Mouse (Mus musculus) frontal cortex, adult 2 months (tissue): ENCODE results near the gene Gpr139. TPM values are rescaled to one million over a fixed set of nuclear protein-coding genes. Genes with fewer than 3 reads are reported as not detected.

Source experiments
- DNase-seq, 2 experiments: peaks; one replicate each; pipeline ENCODE4 v3.0.0; 2022; ENCODE audit warnings: low spot score in 1 of 2; ENCODE audit errors: extremely low spot score in 1 of 2
- polyA plus RNA-seq: library from polyadenylated mRNA; depleted of rRNA; stranded (reverse); fragments of >200 nt; gene quantifications from 2 replicates; pipeline ENCODE4 v1.2.3, GENCODE M21; 2012; rRNA removed

Gpr139 gene
- 1.6 and 2.2 TPM in 2 replicates for polyA plus RNA-seq

- peak in 1 of 2 experiments; percentile 27 for DNase-seq
Measured at GRCm38 (mm10) chr7:119184341-119185143, at the start of gene Gpr139. Gpr139 (minus strand) TSS chr7:119184603.

- no peak for DNase-seq
Measured at GRCm38 (mm10) chr7:119230971-119231370, 46.6 kb upstream of the Gpr139 start.

- DNase-seq, result no peak
Measured at GRCm38 (mm10) chr7:119222706-119223105, 38.3 kb upstream of the Gpr139 start.

DNA sequence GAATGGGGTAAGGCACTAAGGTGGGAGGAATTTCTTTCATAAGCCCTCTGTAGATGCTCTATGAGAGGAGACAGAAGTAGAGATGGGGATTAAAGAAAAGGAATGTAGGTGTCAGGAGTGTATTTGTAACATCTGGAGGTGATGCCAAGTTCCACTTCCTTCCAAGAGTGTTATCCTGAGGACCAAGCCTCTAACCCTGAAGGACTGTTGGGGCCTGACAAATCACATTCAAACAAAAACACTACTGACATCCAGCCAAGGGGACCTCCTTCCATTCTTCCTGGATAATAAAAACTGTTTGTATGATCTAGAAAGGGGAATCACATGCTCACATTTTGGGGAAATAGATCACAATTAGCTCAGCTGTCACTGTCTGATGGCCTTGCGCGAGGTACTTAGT lies 34.7 kb upstream of the Gpr139 start:
- no peak for DNase-seq

GRCm38 (mm10) chr7:119207251-119207650 lies 22.8 kb upstream of the Gpr139 start:
- DNase-seq, result no peak

GRCm38 (mm10) chr7:119186374-119186773 lies 2.0 kb upstream of the Gpr139 start:
- DNase-seq, result peak in 1 of 2 experiments; percentile 80

- DNase-seq, result peak in 1 of 2 experiments; percentile 3
Measured at GRCm38 (mm10) chr7:119185181-119185940, 958 bp upstream of the Gpr139 start.

- DNase-seq, result no peak
Measured at GRCm38 (mm10) chr7:119181053-119181452, 3.4 kb downstream of the Gpr139 start.

GRCm38 (mm10) chr7:119160015-119160414 lies 24.4 kb downstream of the Gpr139 start:
- no peak for DNase-seq

GRCm38 (mm10) chr7:119111771-119112170 lies 72.6 kb downstream of the Gpr139 start:
- DNase-seq, result no peak

DNA sequence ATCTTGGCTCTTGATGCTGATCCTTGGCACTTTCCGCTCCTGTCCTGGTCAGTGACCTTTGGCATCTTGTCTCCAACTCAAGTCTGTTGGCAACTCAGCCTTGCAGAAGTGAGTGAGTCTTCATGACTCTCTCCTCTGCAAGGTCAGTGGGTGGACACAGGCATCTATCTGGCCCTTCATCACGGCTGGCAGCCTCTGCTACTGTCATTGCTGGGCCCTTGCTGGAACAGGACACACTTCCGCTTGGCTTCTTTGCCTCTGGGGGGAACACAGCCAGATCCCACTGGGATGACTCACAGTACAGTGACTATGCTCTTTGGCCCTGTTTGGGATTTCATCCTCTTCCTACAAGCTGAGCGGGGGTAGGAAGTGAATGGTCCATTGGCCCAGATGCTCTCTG lies 78.5 kb downstream of the Gpr139 start:
- no peak for DNase-seq

DNA sequence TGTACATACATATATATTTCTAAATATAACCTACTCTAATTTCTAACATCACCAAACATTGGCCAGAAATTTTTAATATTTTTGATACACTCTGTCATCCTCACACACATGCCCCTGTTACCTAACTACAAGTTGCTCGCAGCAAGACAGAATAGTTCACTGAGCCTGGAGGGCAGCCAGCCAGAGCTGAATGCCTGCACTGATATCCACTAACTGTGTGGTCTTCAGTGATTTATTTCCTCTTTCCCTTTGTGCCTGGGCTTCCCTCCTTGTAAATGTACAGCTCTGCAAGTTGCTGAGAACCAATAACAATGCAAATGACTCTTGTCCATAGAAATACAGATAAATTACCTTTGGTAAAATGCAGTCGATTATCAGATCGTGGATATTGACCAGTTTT lies 87.8 kb downstream of the Gpr139 start:
- no peak for DNase-seq

Other genes starting within 250 kb of the Gpr139 start
- gene Gprc5b, start 189.4 kb downstream of the Gpr139 start, polyA plus RNA-seq, result 194 and 204 TPM in 2 replicates